In the genomic region with DNA sequence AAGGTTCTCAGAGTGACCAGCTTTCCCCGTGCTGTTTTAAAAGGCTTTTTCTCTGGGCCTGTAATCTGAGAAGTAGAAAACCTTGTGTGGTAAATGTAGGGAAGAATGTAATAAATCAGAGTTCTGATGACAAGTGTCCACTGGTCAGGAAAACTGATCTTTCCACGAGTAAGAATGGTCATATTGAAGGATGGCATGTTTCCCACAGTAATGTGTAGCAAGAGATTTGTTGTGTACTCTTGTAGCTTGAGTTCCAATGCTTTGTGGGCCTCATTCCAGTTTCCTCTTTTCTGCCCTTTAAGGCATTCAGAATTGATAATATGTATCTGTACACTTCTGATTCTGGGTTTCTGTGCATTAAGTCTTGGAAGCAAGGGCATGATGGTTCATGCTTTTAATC, we compare ENCODE assay signal across 8 mouse cellular contexts. TPM values are rescaled to one million over a fixed set of nuclear protein-coding genes. Genes with fewer than 3 reads are reported as not detected.
DNase-seq lines count a peak whose midpoint lies in the region; ATAC-seq and TF ChIP-seq lines count a peak whose summit lies in the region.

No protein-coding gene starts in this region.

- TF ChIP-seq POLR2A in olfactory bulb, adult 2 months (IDR thresholded peaks at IDR 0.05; ENCODE audit: insufficient read depth, low read depth, low read length), result no peak

- no peak for DNase-seq in lung, adult 18-20 months
- DNase-seq in embryonic facial prominence, embryonic 14.5 days (ENCODE audit: low spot score), result no peak
- DNase-seq in limb, embryonic 10.5 days (ENCODE audit: low spot score), result no peak
- DNase-seq in cerebellum, adult 11 months, result no peak
- no peak for DNase-seq in cerebellum, postnatal 36 days
- no peak for DNase-seq in adrenal gland, postnatal 25 days

- peak overlapping the region; percentile 99; the same call in 1 of the 2 replicates for H3K27ac ChIP-seq in lung, embryonic 16.5 days (ENCODE audit: low read length)
- H3K27ac ChIP-seq in embryonic facial prominence, embryonic 14.5 days (replicated peaks; ENCODE audit: low read depth, low read length), result peak overlapping the region; percentile 99; the same call in 1 of the 2 replicates
- H3K27ac ChIP-seq in limb, embryonic 10.5 days, result peak overlapping the region; percentile 100
- H3K27ac ChIP-seq in olfactory bulb, adult 2 months (ENCODE audit: insufficient read depth, low read depth, low read length), result no peak overlapping the region

- no peak for TF ChIP-seq CTCF in olfactory bulb, adult 2 months (IDR thresholded peaks at IDR 0.05; ENCODE audit: insufficient read depth, low read depth, low read length)

- no peaks in the 10 kb centered on the region for H3K27me3 ChIP-seq in lung, embryonic 16.5 days (ENCODE audit: control insufficient read depth, insufficient read depth, low read depth, low read length)
- no peaks in the 10 kb centered on the region for H3K27me3 ChIP-seq in embryonic facial prominence, embryonic 14.5 days (replicated peaks; ENCODE audit: control insufficient read depth, insufficient read depth, low read length)
- H3K27me3 ChIP-seq in limb, embryonic 10.5 days (ENCODE audit: low read depth, poor library complexity, severe bottlenecking), result no peaks in the 10 kb centered on the region

- ATAC-seq in lung, embryonic 16.5 days (ENCODE audit: low read depth), result no peak
- ATAC-seq in embryonic facial prominence, embryonic 14.5 days (ENCODE audit: low read depth), result no peak

- H3K4me3 ChIP-seq in lung, embryonic 16.5 days (ENCODE audit: low read length), result peak overlapping the region; percentile 99
- H3K4me3 ChIP-seq in embryonic facial prominence, embryonic 14.5 days (ENCODE audit: low read depth, low read length), result peak overlapping the region; percentile 99
- peak overlapping the region; percentile 99 for H3K4me3 ChIP-seq in limb, embryonic 10.5 days
- H3K4me3 ChIP-seq in olfactory bulb, adult 2 months (ENCODE audit: insufficient read depth, low read depth, low read length), result peak overlapping the region; percentile 96

- H3K9me3 ChIP-seq in lung, embryonic 16.5 days (ENCODE audit: control insufficient read depth, low read length), result no peaks in the 10 kb centered on the region
- no peaks in the 10 kb centered on the region for H3K9me3 ChIP-seq in embryonic facial prominence, embryonic 14.5 days (ENCODE audit: control insufficient read depth, low read length)
- no peaks in the 10 kb centered on the region for H3K9me3 ChIP-seq in limb, embryonic 10.5 days (replicated peaks)

- H3K4me2 ChIP-seq in lung, embryonic 16.5 days (ENCODE audit: low read depth, low read length), result peak overlapping the region; percentile 95
- peak overlapping the region; percentile 60 for H3K4me2 ChIP-seq in embryonic facial prominence, embryonic 14.5 days (ENCODE audit: low read depth, low read length)

- peaks cover 28% of the 10 kb centered on the region for H3K36me3 ChIP-seq in lung, embryonic 16.5 days (ENCODE audit: control insufficient read depth, insufficient read depth, low read length)
- H3K36me3 ChIP-seq in embryonic facial prominence, embryonic 14.5 days (ENCODE audit: control insufficient read depth, insufficient read depth, low read length), result peaks cover 51% of the 10 kb centered on the region
- peaks cover 61% of the 10 kb centered on the region for H3K36me3 ChIP-seq in limb, embryonic 10.5 days

- H3K9ac ChIP-seq in lung, embryonic 16.5 days (ENCODE audit: low read length), result peak overlapping the region; percentile 99
- peak overlapping the region; percentile 100 for H3K9ac ChIP-seq in embryonic facial prominence, embryonic 14.5 days (ENCODE audit: low read depth, low read length)

- H3K4me1 ChIP-seq in lung, embryonic 16.5 days (replicated peaks; ENCODE audit: control insufficient read depth, insufficient read depth, low read length), result peaks cover 16% of the 10 kb centered on the region
- H3K4me1 ChIP-seq in embryonic facial prominence, embryonic 14.5 days (ENCODE audit: control insufficient read depth, insufficient read depth, low read length), result peaks cover 10% of the 10 kb centered on the region
- H3K4me1 ChIP-seq in limb, embryonic 10.5 days, result peaks cover 20% of the 10 kb centered on the region
- no peaks in the 10 kb centered on the region for H3K4me1 ChIP-seq in olfactory bulb, adult 2 months (ENCODE audit: control insufficient read depth, insufficient read depth, low read length)

- 0% methylated on average over 2 of the region's 2 CpGs for WGBS in lung, embryonic 16.5 days
- WGBS in embryonic facial prominence, embryonic 14.5 days, result 4% methylated on average over 2 of the region's 2 CpGs
- 6% methylated on average over 2 of the region's 2 CpGs for WGBS in limb, embryonic 10.5 days
- 2% methylated on average over 2 of the region's 2 CpGs for WGBS in olfactory bulb, adult 2 months

RNA-seq across cellular contexts. Expression of gene Sf1, which starts 1.4 kb away (rescaled TPM):
- 120 and 132 TPM in 2 replicates for polyA plus RNA-seq in lung, embryonic 16.5 days (2015; fragmentation: Nextera tagmentation; extraction: Ambion mirVana)
- polyA plus RNA-seq in embryonic facial prominence, embryonic 14.5 days (2014; fragmentation: Nextera tagmentation; extraction: Ambion mirVana), result 135 and 140 TPM in 2 replicates
- 193 and 206 TPM in 2 replicates for polyA plus RNA-seq in limb, embryonic 10.5 days (2016; fragmentation: Nextera tagmentation; extraction: Ambion mirVana)
- polyA plus RNA-seq in olfactory bulb, adult 2 months (2012; ENCODE audit: insufficient read depth, insufficient read length, low replicate concordance, missing spikeins), result 340 TPM in 1 of 2 replicates, not detected in the other
- 211 and 245 TPM in 2 replicates for total RNA-seq in adrenal gland, postnatal 25 days (2021)

RNA-seq across cellular contexts. Expression of gene Pygm, which starts 19.4 kb away (rescaled TPM):
- 28.6 and 36.1 TPM in 2 replicates for polyA plus RNA-seq in lung, embryonic 16.5 days (2015; fragmentation: Nextera tagmentation; extraction: Ambion mirVana)
- polyA plus RNA-seq in embryonic facial prominence, embryonic 14.5 days (2014; fragmentation: Nextera tagmentation; extraction: Ambion mirVana), result 49.5 and 84.3 TPM in 2 replicates
- 2.5 and 3.0 TPM in 2 replicates for polyA plus RNA-seq in limb, embryonic 10.5 days (2016; fragmentation: Nextera tagmentation; extraction: Ambion mirVana)
- polyA plus RNA-seq in olfactory bulb, adult 2 months (2012; ENCODE audit: insufficient read depth, insufficient read length, low replicate concordance, missing spikeins), result not detected in 2 replicates
- 61.6 and 85.9 TPM in 2 replicates for total RNA-seq in adrenal gland, postnatal 25 days (2021)

RNA-seq across cellular contexts. Expression of gene Map4k2, which starts 23.9 kb away (rescaled TPM):
- polyA plus RNA-seq in lung, embryonic 16.5 days (2015; fragmentation: Nextera tagmentation; extraction: Ambion mirVana), result 24.8 and 27.6 TPM in 2 replicates
- polyA plus RNA-seq in embryonic facial prominence, embryonic 14.5 days (2014; fragmentation: Nextera tagmentation; extraction: Ambion mirVana), result 9.8 and 9.9 TPM in 2 replicates
- polyA plus RNA-seq in limb, embryonic 10.5 days (2016; fragmentation: Nextera tagmentation; extraction: Ambion mirVana), result 10.4 and 15.2 TPM in 2 replicates
- 158 TPM in 1 of 2 replicates, not detected in the other for polyA plus RNA-seq in olfactory bulb, adult 2 months (2012; ENCODE audit: insufficient read depth, insufficient read length, low replicate concordance, missing spikeins)
- 44.7 and 56.3 TPM in 2 replicates for total RNA-seq in adrenal gland, postnatal 25 days (2021)

RNA-seq across cellular contexts. Expression of gene Men1, which starts 30.1 kb away (rescaled TPM):
- 70.9 and 76.9 TPM in 2 replicates for polyA plus RNA-seq in lung, embryonic 16.5 days (2015; fragmentation: Nextera tagmentation; extraction: Ambion mirVana)
- 54.2 and 61.5 TPM in 2 replicates for polyA plus RNA-seq in embryonic facial prominence, embryonic 14.5 days (2014; fragmentation: Nextera tagmentation; extraction: Ambion mirVana)
- 118 and 120 TPM in 2 replicates for polyA plus RNA-seq in limb, embryonic 10.5 days (2016; fragmentation: Nextera tagmentation; extraction: Ambion mirVana)
- not detected in 2 replicates for polyA plus RNA-seq in olfactory bulb, adult 2 months (2012; ENCODE audit: insufficient read depth, insufficient read length, low replicate concordance, missing spikeins)
- 60.1 and 69.7 TPM in 2 replicates for total RNA-seq in adrenal gland, postnatal 25 days (2021)

RNA-seq across cellular contexts. Expression of gene Rasgrp2, which starts 34.3 kb away (rescaled TPM):
- 93.7 and 111 TPM in 2 replicates for polyA plus RNA-seq in lung, embryonic 16.5 days (2015; fragmentation: Nextera tagmentation; extraction: Ambion mirVana)
- polyA plus RNA-seq in embryonic facial prominence, embryonic 14.5 days (2014; fragmentation: Nextera tagmentation; extraction: Ambion mirVana), result 36.2 and 48.2 TPM in 2 replicates
- 14.6 and 16.7 TPM in 2 replicates for polyA plus RNA-seq in limb, embryonic 10.5 days (2016; fragmentation: Nextera tagmentation; extraction: Ambion mirVana)
- 282 TPM in 1 of 2 replicates, not detected in the other for polyA plus RNA-seq in olfactory bulb, adult 2 months (2012; ENCODE audit: insufficient read depth, insufficient read length, low replicate concordance, missing spikeins)
- total RNA-seq in adrenal gland, postnatal 25 days (2021), result 37.6 and 39.5 TPM in 2 replicates
